Mouse (Mus musculus) yolk sac, embryonic 10.5 days (tissue): ENCODE data around the gene Sft2d2.
A peak's percentile ranks its signal among the peaks of the same experiment; 100 is the strongest.

Experiments
- DNase-seq: peaks from one replicate; pipeline ENCODE4 v3.0.0-alpha.2; 2017; ENCODE audit warnings: low spot score

Sft2d2 gene

GRCm38 (mm10) chr1:165193880-165194661 lies at the start of gene Sft2d2:
TSS of gene Sft2d2 (minus strand) at chr1:165194438.
- DNase-seq, result peak; percentile 91

GRCm38 (mm10) chr1:165236321-165237298 lies 42.4 kb upstream of the Sft2d2 start, which contains the start of gene Tiprl:
TSS of gene Tiprl (minus strand) at chr1:165236996.
- DNase-seq, result peak; percentile 96

- no peak for DNase-seq
These were observed 41.6 kb upstream of the Sft2d2 start for GRCm38 (mm10) chr1:165235846-165236245.

GRCm38 (mm10) chr1:165233806-165234205 lies 39.6 kb upstream of the Sft2d2 start:
- no peak for DNase-seq

GRCm38 (mm10) chr1:165230691-165231090 lies 36.5 kb upstream of the Sft2d2 start:
- no peak for DNase-seq

- peak; percentile 49 for DNase-seq
These were observed 35.3 kb upstream of the Sft2d2 start for GRCm38 (mm10) chr1:165229577-165229976.

GRCm38 (mm10) chr1:165217023-165217589 lies 22.9 kb upstream of the Sft2d2 start:
- DNase-seq, result no peak

GRCm38 (mm10) chr1:165215831-165216230 lies 21.6 kb upstream of the Sft2d2 start:
- no peak for DNase-seq

GRCm38 (mm10) chr1:165205591-165205990 lies 11.4 kb upstream of the Sft2d2 start:
- DNase-seq, result no peak

GRCm38 (mm10) chr1:165203488-165204035 lies 9.3 kb upstream of the Sft2d2 start:
- no peak for DNase-seq

- no peak for DNase-seq
These were observed 7.3 kb upstream of the Sft2d2 start for GRCm38 (mm10) chr1:165201445-165202012.

GRCm38 (mm10) chr1:165200748-165201147 lies 6.5 kb upstream of the Sft2d2 start:
- no peak for DNase-seq

- DNase-seq, result no peak
These were observed 5.4 kb upstream of the Sft2d2 start for GRCm38 (mm10) chr1:165199639-165200038.

GRCm38 (mm10) chr1:165198951-165199350 lies 4.7 kb upstream of the Sft2d2 start:
- no peak for DNase-seq

- no peak for DNase-seq
These were observed 3.6 kb upstream of the Sft2d2 start for GRCm38 (mm10) chr1:165197875-165198274.

GRCm38 (mm10) chr1:165195396-165195960 lies 1.2 kb upstream of the Sft2d2 start:
- DNase-seq, result no peak

GRCm38 (mm10) chr1:165194662-165195013 lies 400 bp upstream of the Sft2d2 start:
- no peak for DNase-seq

- DNase-seq, result no peak
These were observed 812 bp downstream of the Sft2d2 start for GRCm38 (mm10) chr1:165193426-165193825.

- DNase-seq, result no peak
These were observed 1.4 kb downstream of the Sft2d2 start for GRCm38 (mm10) chr1:165192714-165193264.

GRCm38 (mm10) chr1:165192102-165192501 lies 2.1 kb downstream of the Sft2d2 start:
- DNase-seq, result no peak

- no peak for DNase-seq
These were observed 2.6 kb downstream of the Sft2d2 start for GRCm38 (mm10) chr1:165191611-165192010.
